Mouse (Mus musculus) megakaryocyte, embryonic 14.5 days (primary cell): ENCODE data around the gene Spindoc.

Source experiments
- FLI1 ChIP-seq: IDR thresholded peaks from 2 replicates; pipeline ENCODE4 v1.6.1; 2012; ENCODE audit warnings: low read length, inconsistent platforms, mixed read lengths
- GATA1 ChIP-seq: IDR thresholded peaks from 3 replicates; pipeline ENCODE4 v1.6.1; 2012; ENCODE audit warnings: mixed read lengths, low read length, inconsistent platforms, borderline replicate concordance

GRCm38 (mm10) chr19:7421602-7422591, 39.1 kb upstream of the Spindoc start:
- TF ChIP-seq GATA1 (no peak), FLI1 (no peak)
